Mouse (Mus musculus) ovary, postnatal 14 days (tissue): ENCODE results near the gene Usp33.
"Not testable (repeated sequence)": the region's sequence is repeated elsewhere in the genome, so short reads cannot be mapped to it uniquely, and the experiment has no call there.

ENCODE experiments used
- DNase-seq: peaks from one replicate; pipeline ENCODE4 v3.0.0; 2022; ENCODE audit warnings: low spot score

Usp33 gene

DNA sequence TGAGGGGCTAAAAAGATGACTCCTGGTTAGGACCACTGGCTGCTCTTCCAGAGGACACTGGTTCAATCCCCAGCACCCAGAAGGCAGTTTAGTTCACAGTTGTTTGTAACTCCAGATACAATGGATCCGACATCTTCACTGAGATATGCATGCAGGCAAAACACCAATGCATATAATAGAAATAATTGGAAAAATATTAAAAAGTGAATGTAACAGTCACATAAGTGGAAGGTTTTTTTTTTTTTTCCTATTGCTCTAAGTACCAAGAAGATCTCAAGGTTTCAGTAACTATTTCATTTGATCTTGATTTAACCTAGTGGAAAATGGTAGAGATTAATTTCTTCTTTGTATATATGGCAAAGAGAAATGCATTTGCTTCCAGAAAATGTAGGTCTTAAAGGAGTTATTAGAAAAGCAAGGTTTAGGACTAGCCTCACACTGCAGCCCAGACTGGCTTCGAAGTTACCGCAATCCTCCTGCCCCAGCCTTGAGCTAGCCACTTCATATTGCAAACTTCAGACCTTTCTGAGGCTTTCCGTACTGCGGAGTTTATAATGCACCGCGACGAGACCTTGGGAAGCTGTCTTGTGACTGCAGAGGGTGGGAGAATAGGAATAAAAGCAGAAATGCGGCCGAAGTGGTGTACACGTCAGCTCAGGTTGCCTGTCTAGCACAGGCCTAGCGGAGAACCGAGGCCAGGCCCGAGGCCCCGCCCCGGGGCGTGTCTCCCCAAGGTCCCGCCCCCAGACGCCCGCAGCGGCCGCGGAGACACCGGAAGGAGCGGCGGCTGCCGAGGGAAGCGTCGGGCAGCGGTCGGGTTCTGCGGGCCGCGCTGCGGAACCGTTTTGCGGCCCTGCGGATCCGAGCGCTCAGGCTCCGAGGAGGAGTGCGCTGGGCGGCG lies at the start of gene Usp33:
Usp33 (plus strand) TSS at position 747 of the 901 bp plus-strand sequence.
- DNase-seq = peak; percentile 96

DNA sequence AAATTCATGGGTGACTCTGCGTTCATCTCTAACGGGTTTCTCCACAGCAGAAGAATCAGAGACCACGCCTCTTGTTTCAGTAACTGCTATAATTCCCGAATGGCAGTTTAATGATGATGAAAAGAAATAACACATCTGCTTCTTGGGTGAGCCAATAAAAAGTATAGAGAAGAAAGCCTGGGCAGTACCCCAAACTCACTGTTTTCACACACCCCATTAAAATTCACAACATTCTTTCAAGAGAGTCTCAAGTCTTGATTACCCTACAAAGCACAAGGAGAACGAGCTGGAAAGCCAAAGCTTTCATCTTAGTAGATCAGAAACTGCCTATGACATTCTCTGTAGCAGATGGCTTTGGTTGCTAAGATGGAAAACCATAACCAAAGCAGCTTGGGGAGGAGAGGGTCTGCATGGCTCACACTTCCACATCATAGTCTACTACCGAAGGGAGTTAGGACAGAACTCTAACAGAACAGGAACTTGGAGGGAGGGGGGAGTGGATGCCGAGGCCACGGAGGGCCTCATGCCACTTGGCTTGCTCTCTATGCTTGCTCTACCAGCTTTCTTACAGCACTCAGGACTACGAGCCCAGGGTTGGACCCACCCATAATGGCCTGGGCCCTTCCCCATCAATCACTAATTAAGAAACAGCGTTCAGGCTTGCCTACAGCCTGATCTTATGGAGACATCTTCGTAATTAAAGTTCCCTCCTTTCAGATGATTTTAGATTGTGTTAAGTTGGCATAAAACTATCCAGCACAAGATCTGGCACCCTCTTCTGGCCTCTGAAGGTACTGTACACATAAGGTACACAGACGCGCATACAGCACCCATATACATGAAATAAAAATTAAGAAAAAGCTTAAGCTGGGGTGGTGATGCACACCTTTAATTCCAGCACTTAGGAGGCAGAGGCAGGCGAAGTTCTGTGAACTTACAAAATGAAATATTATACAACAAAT lies 45.6 kb upstream of the Usp33 start:
- DNase-seq = no peak

DNA sequence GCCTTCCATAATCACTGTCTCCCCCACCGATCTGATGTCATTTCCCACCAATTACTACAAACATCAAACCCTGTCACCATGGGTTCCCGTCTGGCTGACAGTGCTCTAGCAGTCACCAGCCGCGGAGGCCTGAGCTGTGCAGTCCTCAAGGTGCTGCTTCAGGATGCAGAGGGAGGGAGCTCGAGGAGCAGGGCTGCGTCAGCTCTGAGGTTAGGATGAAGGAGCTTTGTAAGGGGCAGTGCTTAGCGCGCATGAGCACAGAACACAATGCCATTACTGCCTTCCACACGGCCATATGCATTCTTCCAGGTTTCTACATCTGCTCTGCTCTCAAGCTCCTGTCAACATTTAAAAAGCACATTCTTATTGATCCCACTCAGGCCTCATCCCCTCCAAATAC lies 43.3 kb upstream of the Usp33 start:
- no peak for DNase-seq

DNA sequence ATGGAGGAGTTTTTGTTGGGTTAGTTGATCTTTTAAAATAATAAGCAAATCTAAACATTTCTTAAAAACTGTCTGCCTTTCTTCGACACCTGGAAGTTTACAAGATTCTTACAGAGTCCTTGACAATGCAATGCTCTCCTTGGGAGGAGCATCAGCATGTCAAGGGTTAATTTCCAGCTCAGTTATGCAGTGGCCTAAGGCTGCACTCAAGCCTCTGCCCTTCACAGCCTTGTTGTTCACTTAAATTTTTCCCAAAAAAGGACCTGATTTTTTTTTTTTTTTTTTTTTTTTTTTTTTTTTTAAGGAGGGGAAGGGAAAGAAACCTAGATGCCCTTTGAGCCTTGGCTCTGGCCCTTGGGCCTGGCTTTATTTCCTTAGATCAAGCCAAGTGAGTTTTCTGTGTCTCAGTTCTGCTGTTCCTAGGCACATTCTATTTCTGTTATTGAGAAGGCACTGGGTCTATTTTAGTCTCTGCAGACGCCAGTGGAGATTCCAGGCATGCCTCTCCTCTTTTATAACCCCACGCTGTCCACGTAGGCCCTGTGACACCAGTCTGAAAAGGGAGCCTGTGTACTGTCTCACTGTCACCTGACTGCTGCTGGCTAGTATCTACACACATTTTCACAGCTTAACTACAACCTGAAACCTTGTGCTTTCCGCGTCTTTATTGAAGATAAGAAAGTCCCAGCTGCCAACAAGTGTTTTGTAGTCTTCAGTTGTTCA lies 42.0 kb upstream of the Usp33 start:
- no peak for DNase-seq

DNA sequence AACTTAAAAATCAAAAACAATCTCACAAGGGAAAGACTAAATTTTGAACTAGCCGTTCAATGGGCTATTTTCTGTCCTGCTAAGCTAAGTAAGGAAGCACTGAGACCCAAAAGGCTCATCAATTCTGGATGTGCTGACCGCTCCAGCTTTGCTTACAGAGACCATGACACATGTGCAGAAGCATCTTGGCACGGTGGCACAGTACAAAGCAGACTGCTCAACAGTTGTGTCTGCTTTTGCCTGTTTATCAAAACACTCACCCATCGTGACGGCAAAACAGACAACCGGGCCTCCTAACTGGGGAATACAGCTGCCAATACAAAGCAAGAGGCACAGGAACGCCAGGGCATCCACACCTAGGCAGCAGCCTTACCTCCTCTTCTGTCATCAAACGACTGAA lies 41.2 kb upstream of the Usp33 start:
- no peak for DNase-seq

DNA sequence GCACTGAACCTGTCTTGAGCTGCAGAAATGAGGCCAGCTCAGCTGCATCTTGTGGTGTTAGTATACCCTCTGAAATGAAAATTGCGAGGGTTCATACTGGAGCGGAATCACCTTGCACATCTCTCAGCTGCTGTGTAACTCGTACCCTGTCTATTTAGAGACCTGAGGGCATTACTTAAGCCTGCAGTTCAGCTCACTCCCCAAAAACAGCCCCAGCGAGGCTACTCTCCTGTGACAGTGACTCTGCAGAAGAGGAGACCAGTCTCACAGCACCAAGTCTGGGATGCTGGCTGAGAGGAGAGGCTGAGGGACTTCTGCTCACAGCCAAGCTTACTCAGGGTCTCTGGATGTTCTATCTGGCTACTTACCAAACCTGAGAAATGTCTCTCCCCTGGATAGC lies 40.3 kb upstream of the Usp33 start:
- no peak for DNase-seq

DNA sequence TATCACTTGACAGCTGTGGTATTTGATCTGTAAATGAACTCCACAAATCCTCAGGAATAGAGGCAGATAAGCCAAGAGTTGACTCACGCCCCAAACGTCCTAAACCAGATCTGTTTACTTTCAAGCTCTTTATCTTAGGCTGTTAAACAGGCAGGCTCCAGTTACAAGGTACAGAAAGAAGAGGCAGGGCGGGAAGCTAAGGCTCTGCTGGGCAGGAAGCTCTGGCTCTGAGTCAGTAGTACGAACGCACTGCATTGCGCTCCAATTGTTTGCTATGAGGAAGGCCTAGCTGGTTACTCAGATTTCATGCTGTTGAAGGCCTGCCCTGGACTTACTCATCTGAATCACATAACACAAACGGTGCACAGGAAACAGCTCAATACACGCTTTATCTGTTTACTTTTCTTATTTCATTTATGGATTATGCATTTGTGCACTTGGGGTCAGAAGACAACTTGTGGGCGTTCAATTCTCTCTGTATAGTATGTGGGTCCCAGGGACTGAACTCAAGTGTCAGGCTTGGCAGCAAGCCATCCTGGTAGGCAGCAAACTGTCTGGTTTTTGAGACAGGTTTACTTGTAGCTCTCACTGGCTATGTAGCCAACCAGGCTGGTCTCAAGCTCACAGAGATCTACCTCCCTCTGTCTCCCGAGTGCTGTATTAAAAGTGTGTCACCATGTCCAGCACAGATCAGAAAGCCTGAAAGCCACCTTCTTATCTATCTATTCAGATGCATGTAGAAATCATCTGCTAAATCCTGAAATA lies 37.6 kb upstream of the Usp33 start:
- no peak for DNase-seq

DNA sequence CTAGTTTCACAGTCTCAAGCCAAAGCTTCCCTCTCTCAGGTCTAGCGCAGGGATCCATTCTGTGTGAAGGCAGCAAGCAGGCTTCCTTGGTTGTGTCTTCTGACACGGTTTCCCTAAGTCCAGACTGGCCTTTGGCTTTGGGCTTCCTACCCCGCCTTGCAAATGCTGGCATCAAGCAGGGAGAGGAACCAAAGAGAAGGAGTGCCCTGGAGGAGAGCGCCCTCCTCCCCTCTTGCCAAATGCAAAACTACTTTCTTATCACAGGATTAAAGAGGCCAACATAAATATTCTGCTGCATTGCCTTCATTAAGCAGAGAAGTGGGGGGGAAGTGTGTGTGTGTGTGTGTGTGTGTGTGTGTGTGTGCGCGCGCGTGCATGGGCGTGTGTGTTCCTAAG lies 37.0 kb upstream of the Usp33 start:
- no peak for DNase-seq

DNA sequence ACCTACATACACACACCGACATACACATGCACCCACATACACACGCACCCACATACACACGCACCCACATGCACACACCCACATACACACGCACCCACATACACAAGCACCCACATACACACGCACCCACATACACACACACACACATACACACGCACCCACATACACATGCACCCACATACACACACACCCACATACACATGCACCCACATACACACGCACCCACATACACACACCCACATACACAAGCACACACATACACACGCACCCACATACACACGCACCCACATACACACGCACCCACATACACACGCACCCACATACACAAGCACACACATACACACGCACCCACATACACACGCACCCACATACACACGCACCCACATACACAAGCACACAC lies 31.6 kb upstream of the Usp33 start:
- DNase-seq = not testable (repeated sequence)

DNA sequence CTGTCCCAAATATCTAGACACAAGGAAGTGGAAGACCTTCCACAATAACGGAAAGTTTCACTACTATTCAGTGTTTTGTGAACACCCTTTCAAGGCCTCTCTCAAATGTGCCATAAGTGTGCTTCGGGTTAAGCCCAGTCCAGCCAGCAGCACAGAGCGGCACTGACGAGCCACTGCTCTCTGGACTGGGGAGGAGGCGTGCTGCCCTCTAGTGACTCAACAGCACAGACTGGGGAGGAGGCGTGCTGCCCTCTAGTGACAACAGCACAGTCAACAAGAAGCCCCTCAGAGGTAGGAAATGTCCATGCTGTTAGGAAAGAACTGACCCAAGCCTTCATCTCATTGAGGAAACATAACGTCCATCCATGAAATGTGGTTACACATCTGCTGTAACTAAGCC lies 30.7 kb upstream of the Usp33 start:
- peak; percentile 75 for DNase-seq

DNA sequence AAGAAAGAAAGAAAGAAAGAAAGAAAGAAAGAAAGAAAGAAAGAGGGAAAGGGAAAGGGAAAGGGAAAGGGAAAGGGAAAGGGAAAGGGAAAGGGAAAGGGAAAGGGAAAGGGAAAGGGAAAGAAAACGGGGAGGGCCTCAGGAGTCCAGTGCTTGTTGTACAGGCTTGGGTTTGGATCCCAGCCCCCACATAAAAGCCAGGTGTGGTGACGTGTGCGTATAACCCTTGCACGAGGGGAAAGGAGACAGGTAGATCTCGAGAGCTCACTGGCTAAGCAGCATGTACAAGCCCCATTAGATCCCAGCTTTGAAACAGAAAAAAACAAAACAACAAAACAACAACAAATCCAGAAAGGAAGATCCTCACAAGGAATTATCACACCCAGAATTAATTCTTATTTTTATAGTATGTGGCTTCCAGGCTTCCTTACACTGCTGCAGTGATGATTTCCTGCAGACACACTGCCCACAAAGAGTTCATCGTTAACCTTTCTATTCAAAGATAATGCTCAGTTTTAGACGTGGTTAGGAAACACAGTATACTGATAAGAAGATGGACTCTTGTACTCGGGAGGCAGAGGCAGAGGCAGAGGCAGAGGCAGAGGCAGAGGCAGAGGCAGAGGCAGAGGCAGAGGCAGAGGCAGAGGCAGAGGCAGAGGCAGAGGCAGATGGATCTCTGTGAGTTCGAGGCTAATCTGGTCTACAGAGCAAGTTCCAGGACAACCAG lies 29.7 kb upstream of the Usp33 start:
- not testable (repeated sequence) for DNase-seq

DNA sequence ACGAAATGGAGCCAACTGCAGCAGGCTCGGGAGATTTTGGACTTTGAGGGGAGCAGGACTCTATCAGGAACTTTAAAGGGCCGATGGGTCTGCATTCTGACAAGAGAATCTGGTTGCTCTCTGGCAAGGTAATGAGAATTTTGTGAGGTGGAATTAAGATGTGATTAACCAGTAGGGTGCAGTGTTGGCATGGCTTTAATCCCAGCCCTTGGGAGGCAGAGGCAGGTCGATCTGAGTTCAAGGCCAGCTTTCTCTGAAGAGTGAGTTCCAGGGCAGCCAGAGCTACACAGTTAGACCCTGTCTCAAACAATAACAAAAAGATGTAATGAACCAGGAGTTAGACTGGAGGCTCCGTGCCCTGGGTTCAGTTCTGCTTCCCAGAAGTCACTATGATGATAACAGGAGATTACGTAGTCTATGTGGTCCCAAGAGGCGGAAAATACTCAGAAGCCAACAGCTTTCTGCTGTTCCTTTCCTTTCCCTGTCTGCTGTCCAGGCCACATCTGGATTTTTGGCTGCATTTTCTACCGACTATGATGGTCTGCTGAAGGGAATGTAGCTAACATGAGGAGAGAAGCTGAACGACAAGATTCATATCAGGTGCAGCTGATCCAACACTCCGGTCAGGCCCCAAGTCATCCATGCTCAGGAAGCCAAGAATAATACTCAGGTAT lies 25.2 kb upstream of the Usp33 start:
- no peak for DNase-seq

DNA sequence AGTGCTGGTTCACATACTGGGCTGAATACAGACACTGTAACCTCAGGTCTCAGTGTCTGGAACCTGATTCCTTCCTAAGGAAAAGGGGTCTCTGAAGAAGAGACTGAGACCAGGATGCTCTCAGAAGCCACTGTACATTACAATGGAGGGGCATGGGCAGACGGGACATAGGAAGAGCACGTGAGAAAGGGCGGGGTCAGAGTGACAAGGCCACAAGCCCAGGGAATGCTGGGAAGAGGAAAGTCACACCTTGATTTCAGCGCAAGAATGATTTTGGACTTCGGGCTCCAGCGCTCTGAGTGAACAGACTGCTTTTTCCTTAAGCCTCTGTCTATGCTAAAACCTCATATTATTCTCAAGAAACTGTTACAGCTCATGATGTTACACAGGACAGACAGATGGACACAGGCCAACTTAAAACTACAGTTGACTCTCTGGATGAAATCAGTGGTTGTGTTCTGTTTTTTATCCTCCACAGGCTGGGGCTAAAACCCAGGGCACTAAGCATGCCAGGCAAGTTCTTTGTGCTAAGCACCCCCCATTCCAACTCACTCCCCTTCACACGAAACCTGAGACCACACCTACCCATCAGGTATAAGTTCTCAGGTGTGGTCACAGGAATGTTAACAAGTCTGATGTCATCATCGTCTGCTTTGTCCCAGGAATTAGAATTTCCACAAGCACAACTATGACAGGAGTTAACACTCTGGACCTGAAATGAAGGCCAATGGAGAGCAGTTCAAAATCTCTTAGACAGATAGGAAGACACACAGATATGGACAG lies 24.3 kb upstream of the Usp33 start:
- DNase-seq = no peak

DNA sequence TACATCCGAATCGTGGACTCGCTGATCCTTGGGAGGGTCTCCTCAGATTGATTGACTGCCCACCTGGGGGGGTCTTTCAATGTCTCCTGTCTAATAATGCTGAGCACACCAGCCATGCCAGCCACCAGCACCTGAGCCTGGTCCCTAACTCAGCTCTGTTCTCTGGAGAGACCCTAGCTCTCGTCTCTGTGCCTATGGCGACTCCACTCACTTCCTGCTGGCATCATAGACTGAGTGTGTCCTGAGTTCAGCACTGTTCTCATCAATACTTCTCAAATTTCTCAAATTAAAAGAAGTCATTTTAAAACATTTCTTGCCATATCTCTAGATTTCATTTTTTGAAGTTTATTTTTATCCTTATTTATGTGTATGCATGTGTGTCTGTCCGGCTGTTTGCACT lies 14.2 kb upstream of the Usp33 start:
- DNase-seq = no peak

DNA sequence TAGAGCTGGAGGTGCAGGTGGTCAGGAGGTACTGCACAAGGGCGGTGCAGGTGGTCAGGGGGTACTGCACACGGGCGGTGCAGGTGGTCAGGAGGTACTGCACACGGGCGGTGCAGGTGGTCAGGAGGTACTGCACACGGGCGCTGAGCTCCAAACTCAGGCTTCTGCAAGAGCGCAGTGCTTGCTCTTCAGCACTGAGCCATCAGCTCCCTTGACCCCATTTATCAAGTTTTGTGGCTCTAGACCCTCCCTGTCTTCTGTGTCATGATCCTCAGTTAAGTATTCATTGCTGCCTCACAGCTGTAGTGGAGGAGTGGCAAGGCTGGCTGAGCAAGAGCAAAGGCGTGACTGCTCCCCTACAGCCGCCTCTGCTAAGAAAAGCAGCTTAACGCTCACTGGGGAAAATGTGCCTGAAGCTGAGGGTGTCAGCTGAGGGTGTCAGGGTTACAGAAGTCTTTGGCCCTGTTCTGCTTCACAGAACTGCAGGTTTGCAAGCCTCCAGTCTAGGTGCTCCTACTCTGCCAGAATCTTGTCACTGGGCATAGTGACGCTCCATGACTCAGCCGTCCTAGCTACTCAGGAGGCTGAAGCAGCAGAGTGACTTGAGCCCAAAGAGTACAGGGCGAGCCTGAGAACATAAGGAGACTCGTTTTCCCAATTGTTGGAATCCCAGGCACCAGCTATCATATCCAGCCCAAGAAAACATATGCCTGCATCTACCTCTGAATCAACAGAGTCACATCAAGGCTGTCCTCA lies 13.6 kb upstream of the Usp33 start:
- DNase-seq = no peak

DNA sequence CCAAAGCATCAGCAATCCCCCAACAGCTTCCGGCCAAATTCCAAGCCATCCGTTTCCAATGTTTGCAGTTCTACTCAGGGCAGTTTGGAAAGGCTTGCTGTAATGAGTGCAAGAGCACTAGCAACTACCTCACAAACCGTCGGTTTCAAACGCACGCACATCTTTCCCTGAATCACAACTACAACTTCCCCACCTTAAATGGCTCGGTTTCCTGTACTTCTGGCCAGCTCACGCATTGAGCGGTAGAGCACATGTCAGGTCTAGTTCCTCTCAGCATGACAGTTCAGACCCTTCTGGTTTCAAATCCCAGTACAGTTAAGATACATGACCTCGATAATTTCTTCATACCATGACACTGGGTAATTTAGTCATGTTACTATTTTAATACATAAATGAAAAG lies 12.6 kb upstream of the Usp33 start:
- DNase-seq = no peak

DNA sequence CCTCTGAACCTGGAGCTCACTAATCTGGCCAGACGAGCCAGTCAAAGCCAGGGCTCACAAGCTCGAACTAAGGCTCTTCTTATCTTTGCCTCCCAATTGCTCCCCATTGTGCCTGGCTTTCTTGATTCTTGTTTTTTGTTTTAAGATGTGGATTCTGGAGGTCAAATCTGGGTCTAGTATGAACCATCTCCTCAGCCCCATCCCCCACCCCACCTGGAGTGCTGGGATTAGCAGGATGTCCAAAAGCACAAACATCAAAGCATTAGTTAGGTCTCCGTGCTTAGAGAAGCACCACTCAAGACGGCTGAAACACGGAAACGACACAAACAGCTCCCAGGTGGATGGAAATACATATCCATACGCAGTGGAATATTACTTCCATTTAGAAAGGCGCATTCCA lies 10.2 kb upstream of the Usp33 start:
- no peak for DNase-seq

DNA sequence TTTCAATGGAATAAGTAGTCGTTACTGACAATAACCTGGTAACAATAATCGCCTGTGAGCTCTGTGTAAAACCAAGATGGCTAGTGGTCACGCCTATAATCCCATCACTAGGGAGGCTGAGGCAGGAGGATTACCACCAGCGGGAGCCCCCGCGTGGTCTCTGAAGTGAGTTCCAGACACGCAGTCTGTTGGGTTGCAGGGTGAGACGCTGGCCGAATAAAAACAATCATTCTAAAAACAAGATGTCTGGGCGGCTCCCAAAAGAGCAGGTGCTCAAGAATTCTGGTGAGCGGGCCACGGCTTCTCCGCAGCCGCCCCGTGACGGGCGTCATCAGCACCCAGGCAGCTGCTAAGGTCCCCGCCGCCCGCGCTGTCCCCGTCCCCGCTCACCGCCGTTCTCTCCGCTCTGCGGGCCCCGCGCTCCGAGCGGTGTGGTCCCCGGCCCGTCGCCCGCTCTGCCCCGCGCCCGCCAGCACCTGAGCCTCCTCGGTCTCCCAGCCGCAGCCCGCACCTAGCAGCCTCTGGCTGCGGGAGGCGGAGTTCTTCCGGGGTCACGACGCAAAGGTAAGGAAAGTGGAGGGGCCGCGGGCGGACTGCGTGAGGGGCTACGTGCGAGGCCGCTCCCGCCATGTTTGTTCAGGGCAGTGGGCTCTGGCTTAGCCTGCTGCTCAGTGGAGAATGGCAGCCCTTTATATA lies 6.3 kb upstream of the Usp33 start, which contains the start of gene Miga1:
Miga1 (minus strand) TSS at position 546 of the 696 bp plus-strand sequence.
- DNase-seq = peak; percentile 60
